Mouse (Mus musculus) heart, postnatal 10 days (tissue): ENCODE results near the gene Tfb1m. TPM values are rescaled to one million over a fixed set of nuclear protein-coding genes. Genes with fewer than 3 reads are reported as not detected.

Experiments used
- DNase-seq, 2 experiments: peaks; one replicate each; pipeline ENCODE4 v3.0.0; 2021
- intact Hi-C: fragments of 180-260 bp; cut with DNase I; formaldehyde crosslinking; loops from one replicate; pipeline ENCODE4 v1.15.1; 2025
- total RNA-seq, 2 experiments: library from RNA; stranded (reverse); gene quantifications; 2 replicates each; pipeline ENCODE4 v1.2.3; 2021

Gene Tfb1m
- total RNA-seq, 2 experiments from 2014 or later = 5.7 to 8.0 TPM

DNA sequence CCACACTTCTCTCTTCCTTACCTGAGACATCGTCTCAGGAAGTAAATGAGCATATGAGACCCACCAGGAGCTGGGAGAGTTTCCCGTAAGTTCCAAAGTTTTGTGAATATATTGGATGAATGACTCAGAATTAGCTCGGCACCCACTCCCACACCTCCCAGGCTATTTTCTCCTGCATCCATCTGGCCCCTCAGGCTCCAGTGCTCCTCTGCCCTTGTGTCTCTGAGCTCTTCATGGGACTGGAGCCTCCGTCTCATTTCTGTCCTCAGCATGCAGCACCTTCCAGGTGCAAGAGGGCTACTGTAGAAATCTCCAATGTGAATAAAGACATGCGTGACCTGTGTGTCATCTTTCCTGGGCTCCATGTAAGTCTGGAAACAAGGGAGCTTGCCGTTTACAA lies 85.6 kb downstream of the Tfb1m start:
- no peak for DNase-seq
- intact Hi-C loops = no loop called here

Other genes with a start within 250 kb of the Tfb1m start
- 1 to 10 TPM; 5.2 to 5.7 TPM for gene Tiam2, start 231.2 kb downstream of the Tfb1m start, total RNA-seq
- not detected for gene Cldn20, start 25.2 kb downstream of the Tfb1m start, total RNA-seq
- gene Nox3, start 138.5 kb upstream of the Tfb1m start, total RNA-seq = not detected